Mouse (Mus musculus): ENCODE data around the gene Rpl41. TPM values are rescaled to one million over a fixed set of nuclear protein-coding genes. Genes with fewer than 3 reads are reported as not detected.
"Not testable (repeated sequence)": the region's sequence is repeated elsewhere in the genome, so short reads cannot be mapped to it uniquely, and the experiment has no call there.

The Rpl41 gene
- polyA plus RNA-seq, 1 experiment from 2014 or later = 2,991 TPM

- ATAC-seq (ENCODE audit: low FRiP score) = peak; percentile 98
- H3K9ac ChIP-seq (ENCODE audit: low read length) = peak within 1 kb of the TSS; percentile 90
Observed at GRCm38 (mm10) chr10:128565788-128566531, 16.9 kb upstream of the Rpl41 start, which contains the start of gene Pa2g4. Pa2g4 (minus strand) TSS chr10:128565987.

GRCm38 (mm10) chr10:128565206-128565787 lies 16.2 kb upstream of the Rpl41 start:
- H3K27ac ChIP-seq (ENCODE audit: low read depth, low read length) = peak overlapping the region; percentile 56
- under 1% methylated on average over 46 of the region's 46 CpGs for WGBS
- peak; percentile 92 for DNase-seq (ENCODE audit: low spot score, missing footprints)

More at GRCm38 (mm10) chr10:128565788-128566531, 16.9 kb upstream of the Rpl41 start, which contains the start of gene Pa2g4:
- peak; percentile 99 for DNase-seq (ENCODE audit: low spot score, missing footprints)
- H3K4me1 ChIP-seq (ENCODE audit: control insufficient read depth, insufficient read depth, low read length) = peaks cover 14% of the 10 kb centered on the region
- under 1% methylated on average over 57 of the region's 58 CpGs for WGBS
- H3K36me3 ChIP-seq (ENCODE audit: control insufficient read depth, insufficient read depth, low read length) = peaks cover 14% of the 10 kb centered on the region
- H3K9me3 ChIP-seq (ENCODE audit: control insufficient read depth, low read length) = no peaks in the 10 kb centered on the region
- peak within 1 kb of the TSS; percentile 90 for H3K27ac ChIP-seq (ENCODE audit: low read depth, low read length)
- peak within 1 kb of the TSS; percentile 89 for H3K4me3 ChIP-seq (ENCODE audit: low read depth, low read length)
- peak within 1 kb of the TSS; percentile 96 for H3K4me2 ChIP-seq
- H3K27me3 ChIP-seq (ENCODE audit: control insufficient read depth, insufficient read depth, low read length) = no peaks in the 10 kb centered on the region

GRCm38 (mm10) chr10:128563544-128563943 lies 14.4 kb upstream of the Rpl41 start:
- Histone ChIP-seq H3K4me1 (ENCODE audit: control insufficient read depth, insufficient read depth, low read length) (peaks cover 14% of the 10 kb centered on the region), H3K9ac (ENCODE audit: low read length) (no peak overlapping the region), H3K9me3 (ENCODE audit: control insufficient read depth, low read length) (no peaks in the 10 kb centered on the region), H3K36me3 (ENCODE audit: control insufficient read depth, insufficient read depth, low read length) (peaks cover 35% of the 10 kb centered on the region), H3K27me3 (ENCODE audit: control insufficient read depth, insufficient read depth, low read length) (no peaks in the 10 kb centered on the region), H3K4me3 (ENCODE audit: low read depth, low read length) (no peak overlapping the region), H3K27ac (ENCODE audit: low read depth, low read length) (no peak overlapping the region), H3K4me2 (0 out of 2 replicates have a peak overlapping the region, but pooled peaks have one; percentile 0)
- ATAC-seq (ENCODE audit: low FRiP score) (no peak), DNase-seq (ENCODE audit: low spot score, missing footprints) (no peak)
- 91% methylated on average over 6 of the region's 6 CpGs for WGBS

More at GRCm38 (mm10) chr10:128565206-128565787, 16.2 kb upstream of the Rpl41 start:
- peak; percentile 55 for ATAC-seq (ENCODE audit: low FRiP score)
- Histone ChIP-seq H3K27me3 (ENCODE audit: control insufficient read depth, insufficient read depth, low read length) (no peaks in the 10 kb centered on the region), H3K9me3 (ENCODE audit: control insufficient read depth, low read length) (no peaks in the 10 kb centered on the region), H3K9ac (ENCODE audit: low read length) (peak overlapping the region; percentile 90), H3K4me2 (peak overlapping the region; percentile 96), H3K4me1 (ENCODE audit: control insufficient read depth, insufficient read depth, low read length) (peaks cover 14% of the 10 kb centered on the region), H3K4me3 (ENCODE audit: low read depth, low read length) (peak overlapping the region; percentile 89), H3K36me3 (ENCODE audit: control insufficient read depth, insufficient read depth, low read length) (peaks cover 20% of the 10 kb centered on the region)

- WGBS = 90% methylated on average over 6 of the region's 6 CpGs
- Histone ChIP-seq H3K36me3 (ENCODE audit: control insufficient read depth, insufficient read depth, low read length) (peaks cover 32% of the 10 kb centered on the region), H3K27ac (ENCODE audit: low read depth, low read length) (no peak overlapping the region), H3K9ac (ENCODE audit: low read length) (no peak overlapping the region), H3K4me2 (no peak overlapping the region), H3K27me3 (ENCODE audit: control insufficient read depth, insufficient read depth, low read length) (no peaks in the 10 kb centered on the region), H3K4me1 (ENCODE audit: control insufficient read depth, insufficient read depth, low read length) (no peaks in the 10 kb centered on the region), H3K4me3 (ENCODE audit: low read depth, low read length) (no peak overlapping the region), H3K9me3 (ENCODE audit: control insufficient read depth, low read length) (no peaks in the 10 kb centered on the region)
- DNase-seq (ENCODE audit: low spot score, missing footprints) = no peak
- ATAC-seq (ENCODE audit: low FRiP score) = no peak
Observed at GRCm38 (mm10) chr10:128556963-128557362, 7.9 kb upstream of the Rpl41 start.

GRCm38 (mm10) chr10:128556286-128556685 lies 7.2 kb upstream of the Rpl41 start:
- Histone ChIP-seq H3K9ac (ENCODE audit: low read length) (no peak overlapping the region), H3K36me3 (ENCODE audit: control insufficient read depth, insufficient read depth, low read length) (peaks cover 28% of the 10 kb centered on the region), H3K27me3 (ENCODE audit: control insufficient read depth, insufficient read depth, low read length) (no peaks in the 10 kb centered on the region), H3K4me2 (no peak overlapping the region), H3K9me3 (ENCODE audit: control insufficient read depth, low read length) (no peaks in the 10 kb centered on the region), H3K27ac (ENCODE audit: low read depth, low read length) (no peak overlapping the region), H3K4me3 (ENCODE audit: low read depth, low read length) (no peak overlapping the region), H3K4me1 (ENCODE audit: control insufficient read depth, insufficient read depth, low read length) (no peaks in the 10 kb centered on the region)
- DNase-seq (ENCODE audit: low spot score, missing footprints) (no peak), ATAC-seq (ENCODE audit: low FRiP score) (no peak)

GRCm38 (mm10) chr10:128555567-128555966 lies 6.5 kb upstream of the Rpl41 start:
- 87% methylated on average over 1 of the region's 1 CpGs for WGBS
- H3K9me3 ChIP-seq (ENCODE audit: control insufficient read depth, low read length); H3K27ac ChIP-seq (ENCODE audit: low read depth, low read length); H3K4me2 ChIP-seq; H3K4me1 ChIP-seq (ENCODE audit: control insufficient read depth, insufficient read depth, low read length); DNase-seq (ENCODE audit: low spot score, missing footprints); H3K9ac ChIP-seq (ENCODE audit: low read length); ATAC-seq (ENCODE audit: low FRiP score); H3K27me3 ChIP-seq (ENCODE audit: control insufficient read depth, insufficient read depth, low read length); H3K4me3 ChIP-seq (ENCODE audit: low read depth, low read length): not testable (repeated sequence)
- peaks cover 21% of the 10 kb centered on the region for H3K36me3 ChIP-seq (ENCODE audit: control insufficient read depth, insufficient read depth, low read length)

GRCm38 (mm10) chr10:128550144-128550823 lies 1.2 kb upstream of the Rpl41 start:
- not testable (repeated sequence) for H3K9ac ChIP-seq (ENCODE audit: low read length); H3K4me1 ChIP-seq (ENCODE audit: control insufficient read depth, insufficient read depth, low read length); H3K9me3 ChIP-seq (ENCODE audit: control insufficient read depth, low read length); DNase-seq (ENCODE audit: low spot score, missing footprints); H3K4me3 ChIP-seq (ENCODE audit: low read depth, low read length); ATAC-seq (ENCODE audit: low FRiP score); H3K4me2 ChIP-seq; H3K27me3 ChIP-seq (ENCODE audit: control insufficient read depth, insufficient read depth, low read length); H3K27ac ChIP-seq (ENCODE audit: low read depth, low read length); H3K36me3 ChIP-seq (ENCODE audit: control insufficient read depth, insufficient read depth, low read length)
- 86% methylated on average over 11 of the region's 11 CpGs for WGBS

- not testable (repeated sequence) for H3K27ac ChIP-seq (ENCODE audit: low read depth, low read length); H3K27me3 ChIP-seq (ENCODE audit: control insufficient read depth, insufficient read depth, low read length); ATAC-seq (ENCODE audit: low FRiP score); H3K9ac ChIP-seq (ENCODE audit: low read length); H3K4me3 ChIP-seq (ENCODE audit: low read depth, low read length); H3K36me3 ChIP-seq (ENCODE audit: control insufficient read depth, insufficient read depth, low read length); H3K4me1 ChIP-seq (ENCODE audit: control insufficient read depth, insufficient read depth, low read length); H3K9me3 ChIP-seq (ENCODE audit: control insufficient read depth, low read length)
- peak overlapping the region; percentile 84; the same call in 1 of the 2 replicates for H3K4me2 ChIP-seq
- WGBS = 64% methylated on average over 6 of the region's 6 CpGs
- DNase-seq (ENCODE audit: low spot score, missing footprints) = peak; percentile 86
Observed at GRCm38 (mm10) chr10:128549682-128550057, 565 bp upstream of the Rpl41 start.

Measured in midbrain, embryonic 11.5 days (tissue).